Mouse (Mus musculus): ENCODE measurements around the gene Timd4.

DNA sequence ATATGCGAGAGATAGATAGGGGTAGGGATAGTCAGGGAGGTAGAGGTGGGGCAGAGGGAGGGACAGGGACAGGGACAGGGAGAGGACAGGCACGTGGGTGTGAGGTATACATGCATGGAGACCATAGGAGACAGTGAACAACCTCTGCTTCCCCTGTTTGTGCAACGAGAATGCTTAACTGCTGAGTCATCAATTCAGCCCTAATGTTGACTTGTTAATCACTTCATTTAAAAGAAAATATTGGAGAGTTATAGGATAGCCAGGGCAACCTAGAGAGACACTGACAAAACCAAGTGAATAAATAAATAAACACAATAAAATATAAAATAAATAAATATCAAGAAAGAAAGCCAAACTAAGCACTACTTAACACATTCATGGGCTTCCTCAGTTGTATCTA, 33.7 kb upstream of the Timd4 start:
- TF ChIP-seq CTCF (IDR thresholded peaks at IDR 0.05; ENCODE audit: insufficient read depth, low read length): no peak
- no peak for TF ChIP-seq POLR2A (IDR thresholded peaks at IDR 0.05; ENCODE audit: borderline replicate concordance, extremely low read depth, low read depth, low read length)
